Mouse (Mus musculus) lung, postnatal 36 days (tissue): ENCODE data around the gene Gm20388.

Experiments
- DNase-seq: peaks from one replicate; pipeline ENCODE4 v3.0.0; 2022; ENCODE audit warnings: mixed read lengths

The Gm20388 gene

DNA sequence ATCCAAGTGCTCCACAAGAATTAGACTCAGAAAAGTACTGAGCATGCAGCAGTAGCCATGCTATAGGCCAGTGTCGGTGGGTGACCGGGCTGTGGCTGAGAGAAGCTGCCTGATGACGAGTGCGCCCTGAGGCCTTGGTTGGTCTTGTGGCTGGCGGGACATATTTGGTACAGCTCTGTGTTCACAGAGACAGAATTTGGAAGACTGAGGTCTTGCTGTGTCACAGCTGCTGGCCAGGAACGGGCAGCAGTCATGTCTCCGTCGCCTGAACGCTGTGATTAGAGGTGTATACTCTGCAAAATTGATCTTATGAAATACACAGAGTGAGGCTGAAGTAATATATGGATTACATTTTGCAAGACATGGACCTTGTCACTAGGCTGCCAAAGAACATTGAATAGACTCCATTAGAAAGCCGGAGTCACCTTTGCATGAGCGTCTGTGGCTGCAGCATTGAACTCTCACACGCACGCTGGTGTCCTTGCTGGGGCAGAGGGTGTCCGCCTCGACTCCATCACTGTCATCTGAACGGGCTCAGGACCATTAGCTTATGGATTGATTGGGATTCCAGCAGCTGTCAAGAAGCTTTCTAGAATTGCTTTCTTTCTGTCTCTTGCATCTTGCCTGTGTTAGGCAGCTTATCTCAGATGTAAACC lies 5.7 kb downstream of the Gm20388 start:
- no peak for DNase-seq

DNA sequence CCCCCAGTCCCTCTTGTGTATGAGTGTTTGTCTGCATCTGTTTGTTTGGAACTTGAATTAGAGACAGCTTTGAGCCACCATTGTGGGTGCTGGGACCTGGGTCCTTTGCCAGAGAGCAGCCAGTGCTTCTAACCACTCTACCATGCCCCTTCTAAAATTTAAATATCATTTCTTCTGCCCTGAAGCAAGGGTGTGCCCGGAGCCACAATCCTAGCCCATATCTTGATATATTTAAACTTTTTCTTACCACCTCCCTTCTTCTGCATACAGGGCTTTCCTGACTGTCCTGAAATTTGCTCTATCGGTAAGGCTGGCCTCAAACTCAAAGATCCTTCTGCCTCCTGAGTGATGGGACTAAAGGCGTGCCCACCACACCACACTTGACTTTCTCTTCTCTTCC lies 6.8 kb downstream of the Gm20388 start:
- no peak for DNase-seq

DNA sequence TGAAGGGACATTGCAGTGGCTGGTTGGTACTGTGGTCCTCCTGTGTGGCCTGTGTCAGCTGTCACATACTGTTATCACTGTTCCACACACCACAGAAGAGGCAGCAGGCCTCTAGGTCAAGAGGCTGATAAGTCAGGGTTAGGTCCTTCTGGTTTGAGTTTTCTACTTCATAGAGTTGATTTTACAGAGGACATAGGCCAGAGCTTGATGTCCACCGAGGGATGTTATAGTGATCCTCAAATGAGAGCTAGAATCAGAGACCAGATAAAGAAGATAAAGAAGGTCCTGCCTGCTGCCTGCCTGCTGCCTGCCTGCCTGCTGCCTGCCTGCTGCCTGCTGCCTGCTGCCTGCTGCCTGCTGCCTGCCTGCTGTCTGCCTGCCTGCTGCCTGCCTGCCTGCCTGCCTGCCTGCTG lies 7.5 kb downstream of the Gm20388 start:
- DNase-seq = no peak

DNA sequence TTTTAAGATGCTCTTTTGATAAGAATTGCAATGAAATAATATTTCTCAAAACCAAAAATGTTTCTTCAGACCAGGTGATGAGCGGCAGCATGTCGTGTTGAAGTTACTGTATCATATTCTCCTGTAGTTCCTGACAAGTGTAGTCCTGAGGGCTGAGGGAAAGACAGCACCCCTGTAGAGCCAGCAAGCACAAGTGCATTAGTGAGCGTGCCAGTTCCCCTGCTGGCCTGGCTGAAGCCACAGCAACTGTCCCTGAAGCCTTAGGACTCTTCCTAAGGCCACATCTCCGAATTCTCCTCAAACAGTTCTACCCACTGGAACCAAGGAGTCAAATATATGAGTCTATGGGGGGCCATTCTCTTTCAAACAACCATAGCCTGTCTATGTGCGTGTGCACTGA lies 12.6 kb downstream of the Gm20388 start:
- no peak for DNase-seq

DNA sequence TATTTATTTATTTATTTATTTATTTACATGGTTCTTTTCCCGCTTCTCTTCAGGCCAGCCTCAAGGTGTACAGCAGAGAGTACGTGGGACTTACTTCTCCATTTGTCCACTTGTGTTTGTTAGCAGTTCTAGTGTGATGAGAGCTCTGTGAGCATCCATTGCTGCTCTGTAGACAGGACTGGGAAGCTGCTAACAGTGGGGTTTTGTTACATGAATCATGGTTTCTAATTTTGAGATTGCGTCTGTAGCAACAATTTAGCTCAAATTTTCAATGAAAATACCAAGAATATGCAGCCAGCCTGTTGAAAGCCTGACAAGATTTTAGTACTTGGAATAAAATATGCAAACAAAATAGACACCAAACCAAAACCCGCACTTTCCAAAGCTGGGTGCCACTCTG lies 14.8 kb downstream of the Gm20388 start:
- DNase-seq = no peak

DNA sequence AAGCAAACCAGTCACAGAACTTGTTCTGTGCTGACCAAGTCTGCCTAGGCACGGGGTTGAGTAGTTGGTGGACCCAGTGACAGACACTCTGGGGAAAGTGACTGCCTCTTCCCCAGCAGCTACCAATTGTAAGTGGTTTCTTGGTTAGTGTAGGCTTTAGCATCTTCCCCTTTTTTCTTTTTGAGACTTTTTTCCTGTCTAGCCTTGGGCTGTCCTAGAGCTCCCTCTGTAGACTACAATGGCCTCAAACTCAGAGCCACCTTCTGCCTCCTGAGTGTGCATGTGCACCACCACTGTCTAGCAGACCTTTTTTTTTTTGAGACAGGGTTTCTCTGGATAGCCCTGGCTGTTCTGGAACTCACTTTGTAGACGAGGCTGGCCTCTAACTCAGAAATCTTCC lies 15.8 kb downstream of the Gm20388 start:
- DNase-seq = peak; percentile 52

DNA sequence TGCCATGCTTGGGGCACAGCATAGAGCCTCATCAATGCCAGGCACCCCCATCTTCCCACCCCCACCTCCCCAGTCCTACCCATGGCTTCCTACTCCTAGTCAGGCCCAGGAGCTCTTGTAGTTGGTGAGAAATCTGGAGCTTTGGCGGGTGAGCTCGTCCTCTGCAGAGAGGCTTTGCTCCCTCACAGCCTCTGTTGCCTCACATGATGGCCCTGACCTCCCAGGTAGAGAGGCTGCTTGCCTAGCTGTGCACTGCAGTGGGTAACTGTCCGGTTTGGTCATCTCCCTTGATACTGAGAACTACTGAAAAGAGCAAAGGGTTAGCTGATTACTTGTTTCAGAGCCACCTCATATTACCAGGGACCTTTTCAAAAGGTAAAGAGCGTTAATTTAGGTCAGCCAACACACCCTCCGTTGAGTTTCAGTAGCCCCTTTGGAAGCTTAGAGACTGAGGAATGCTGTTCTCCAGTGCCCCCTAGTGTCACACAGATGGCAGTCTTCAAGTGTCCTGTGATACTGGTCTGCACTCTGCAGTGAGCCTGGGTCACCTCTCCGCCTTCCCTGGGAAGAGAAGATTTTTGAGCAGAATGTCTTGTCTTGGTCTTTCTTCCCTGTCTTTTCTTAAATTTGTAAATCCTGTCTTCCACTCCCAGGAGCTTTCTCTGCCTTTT lies 16.9 kb downstream of the Gm20388 start:
- peak; percentile 78 for DNase-seq

DNA sequence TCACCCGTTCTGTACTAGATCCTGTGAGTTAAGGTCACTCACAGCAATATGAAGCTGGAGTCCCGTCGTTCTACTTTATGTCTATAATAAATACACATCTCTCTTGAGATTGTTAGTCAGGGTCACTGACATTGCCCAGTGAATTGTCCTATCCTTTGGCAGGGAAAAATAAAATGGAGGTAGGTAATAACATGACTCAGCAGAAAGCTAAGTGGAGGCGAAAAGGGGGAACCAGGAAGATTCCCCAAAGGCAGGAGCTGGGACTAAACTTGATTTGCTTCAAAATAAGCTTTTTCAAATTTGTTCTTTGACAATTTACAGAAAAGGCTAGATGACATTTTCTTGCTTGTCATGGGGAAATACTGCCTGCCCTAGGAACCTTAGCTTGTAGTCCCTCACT lies 20.7 kb downstream of the Gm20388 start:
- DNase-seq = no peak

DNA sequence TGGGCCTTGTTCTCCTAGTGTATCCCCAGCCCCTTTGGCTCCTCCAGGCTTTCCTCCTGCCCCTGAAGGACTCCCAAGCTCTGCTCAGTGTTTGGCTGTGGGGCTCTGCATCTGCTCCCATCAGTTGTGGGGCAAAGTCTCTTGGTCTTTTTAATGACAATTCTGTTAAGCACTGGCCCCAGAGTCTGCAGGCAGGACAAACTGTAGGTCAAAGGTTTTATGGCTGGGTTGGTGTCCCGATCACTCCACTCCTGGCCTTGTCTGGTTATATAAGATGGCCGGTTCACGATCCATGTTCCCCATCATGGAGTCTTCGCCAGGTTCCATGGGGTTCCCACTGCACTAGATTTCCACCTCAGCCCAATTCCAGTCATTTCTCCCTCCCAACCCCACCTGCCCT lies 23.0 kb downstream of the Gm20388 start:
- DNase-seq = no peak

DNA sequence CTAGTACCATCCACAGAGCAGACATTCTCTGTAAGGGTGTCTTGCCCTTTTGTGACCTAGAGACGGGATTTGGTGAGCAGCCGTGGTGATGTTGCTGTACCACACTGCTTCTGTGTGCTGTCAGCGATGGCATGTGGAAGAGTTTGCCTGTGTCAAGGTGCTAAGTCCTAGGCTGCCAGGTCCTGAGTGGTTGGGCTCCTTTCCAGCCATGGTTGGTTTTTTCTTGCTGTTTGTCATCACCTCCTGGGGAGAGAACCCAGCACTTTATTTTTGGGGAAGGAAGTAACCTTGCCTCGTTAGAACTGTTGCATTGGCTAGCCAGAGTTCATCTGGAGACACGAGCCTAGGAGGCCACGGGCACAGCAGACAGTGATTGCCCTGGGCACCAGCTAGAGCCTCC lies 24.9 kb downstream of the Gm20388 start:
- peak; percentile 22 for DNase-seq

DNA sequence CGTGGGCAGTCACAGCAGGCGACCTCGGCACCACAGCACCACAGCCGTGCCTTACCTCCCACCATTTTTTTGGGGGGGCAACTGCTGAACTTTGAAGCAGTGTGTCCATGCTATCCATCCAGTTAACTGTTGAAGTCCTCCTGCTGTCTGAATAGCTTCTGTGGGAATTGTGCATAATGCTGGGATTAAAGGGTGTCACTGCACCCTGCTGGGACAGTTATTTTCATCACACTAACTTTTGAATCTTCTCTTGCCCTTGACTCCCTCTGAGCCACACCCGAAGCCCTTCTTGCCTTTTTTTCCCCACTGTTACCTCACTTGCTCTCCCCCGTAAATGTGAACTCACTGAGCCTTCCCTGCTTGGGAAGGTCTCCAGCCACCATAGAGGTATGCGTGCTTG lies 27.8 kb downstream of the Gm20388 start:
- DNase-seq = no peak

DNA sequence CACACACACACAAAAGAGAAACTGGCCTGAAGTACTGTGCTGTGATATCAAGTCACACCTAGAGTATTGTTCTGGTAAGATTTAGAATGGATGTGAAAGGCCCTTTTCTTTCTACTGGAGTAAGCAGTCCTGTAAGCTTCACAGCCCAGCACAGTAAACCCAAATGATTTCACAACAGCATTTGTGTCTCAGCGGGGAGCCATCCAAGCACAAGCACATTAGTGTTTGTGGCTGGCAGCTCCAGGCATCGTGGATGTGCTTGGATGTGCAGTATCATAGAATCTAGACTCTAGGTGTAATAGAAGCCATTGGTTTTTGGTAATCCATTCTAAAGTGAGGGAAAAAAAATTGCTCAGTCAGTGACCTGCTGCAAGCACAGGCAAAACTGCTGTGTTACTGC lies 28.7 kb downstream of the Gm20388 start:
- DNase-seq = no peak

DNA sequence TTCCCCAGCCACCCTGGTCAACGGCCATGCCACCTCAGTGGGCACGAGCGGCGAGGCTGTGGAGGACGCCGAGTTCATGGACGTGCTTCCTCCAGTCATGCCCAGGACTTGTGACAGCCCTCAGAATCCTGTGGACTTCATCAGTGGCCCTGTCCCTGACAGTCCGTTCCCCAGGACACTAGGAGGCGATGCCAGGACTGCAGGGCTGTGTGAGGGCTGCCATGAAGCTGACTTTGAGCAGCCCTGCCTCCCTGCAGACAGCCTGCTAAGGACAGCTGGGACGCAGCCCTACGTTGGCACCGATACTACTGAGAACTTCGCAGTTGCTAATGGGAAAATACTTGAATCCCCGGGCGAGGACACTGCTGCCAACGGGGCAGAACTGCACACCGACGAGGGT lies 30.8 kb downstream of the Gm20388 start:
- no peak for DNase-seq

DNA sequence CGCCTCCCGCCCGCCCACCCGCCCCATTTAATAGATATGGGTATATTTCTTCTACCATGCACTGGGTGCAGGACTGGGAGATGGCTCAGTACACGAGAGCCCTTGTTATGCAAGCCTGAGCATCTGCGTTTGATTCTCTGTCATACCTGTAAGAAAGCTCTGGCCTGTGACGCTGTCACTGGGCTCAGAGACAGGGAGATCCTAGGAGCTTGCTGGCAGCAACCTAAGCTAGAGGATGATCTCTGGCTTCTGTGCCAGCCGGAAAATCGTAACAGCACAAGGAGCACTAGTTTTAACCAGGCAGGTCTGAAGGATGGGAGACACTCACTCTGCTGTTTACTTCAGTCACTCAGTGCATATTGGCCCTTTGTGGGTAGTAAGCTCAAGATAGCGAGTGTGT lies 33.0 kb downstream of the Gm20388 start:
- no peak for DNase-seq

DNA sequence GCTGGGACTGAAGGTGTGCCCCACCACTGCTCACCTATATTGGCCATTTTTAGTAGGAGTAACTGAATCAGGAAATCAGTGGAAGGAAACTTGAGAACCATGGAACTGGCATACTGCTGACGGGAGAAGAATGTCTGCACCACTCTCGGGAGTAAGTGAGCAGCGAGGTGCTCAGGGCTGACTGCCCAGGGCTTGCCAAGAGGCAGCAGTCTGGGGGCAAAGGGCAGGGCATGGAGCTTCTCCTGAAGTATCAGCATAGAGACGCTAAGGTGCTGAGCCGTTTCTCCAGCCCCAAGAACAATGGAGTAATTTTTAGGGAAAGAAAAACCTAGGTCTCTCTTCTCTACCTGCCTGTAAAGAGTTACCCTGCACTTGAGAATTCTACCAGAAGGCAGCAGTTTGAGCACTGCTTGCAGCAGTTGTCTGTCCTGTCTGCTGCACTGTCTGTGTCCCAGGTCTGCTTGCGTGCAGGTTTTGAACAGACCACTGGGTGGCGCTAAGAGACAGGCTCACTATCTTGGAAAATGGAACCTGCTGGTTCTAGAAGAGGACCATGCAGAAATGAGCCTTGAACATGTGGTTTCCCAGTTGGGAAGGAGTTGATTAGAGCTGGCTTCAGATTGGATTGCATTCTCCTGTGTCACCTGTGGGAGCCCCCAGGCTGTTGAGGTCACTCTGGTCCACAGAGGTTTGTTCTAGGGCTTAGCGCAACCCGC lies 33.6 kb downstream of the Gm20388 start:
- DNase-seq = peak; percentile 80

DNA sequence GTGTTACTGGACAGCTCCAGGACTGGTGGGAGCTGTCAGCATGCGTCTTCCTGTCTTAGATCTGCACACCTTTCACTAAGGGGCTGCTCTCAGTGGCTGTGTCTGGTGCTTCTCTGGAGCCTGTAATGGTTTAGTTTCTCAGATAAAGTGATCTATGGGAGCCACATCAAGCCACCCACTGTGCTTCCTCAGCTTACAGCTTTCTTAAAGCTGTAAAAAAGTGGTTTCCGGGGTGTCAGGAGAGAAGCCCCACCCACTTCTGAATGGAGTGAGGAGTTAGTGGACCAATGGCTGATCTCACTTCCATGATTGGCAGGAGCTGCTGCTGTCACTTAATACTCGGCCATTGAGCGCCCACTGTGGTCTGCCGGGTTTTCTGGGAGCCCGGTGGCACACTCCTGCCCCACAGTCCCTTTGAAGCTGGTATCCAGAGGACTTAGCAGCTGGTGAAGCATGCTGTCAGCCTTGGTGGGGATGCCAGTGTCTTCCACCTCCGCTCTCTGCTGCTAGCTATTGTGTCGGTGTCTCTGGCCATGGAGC lies 35.8 kb downstream of the Gm20388 start:
- DNase-seq = no peak

DNA sequence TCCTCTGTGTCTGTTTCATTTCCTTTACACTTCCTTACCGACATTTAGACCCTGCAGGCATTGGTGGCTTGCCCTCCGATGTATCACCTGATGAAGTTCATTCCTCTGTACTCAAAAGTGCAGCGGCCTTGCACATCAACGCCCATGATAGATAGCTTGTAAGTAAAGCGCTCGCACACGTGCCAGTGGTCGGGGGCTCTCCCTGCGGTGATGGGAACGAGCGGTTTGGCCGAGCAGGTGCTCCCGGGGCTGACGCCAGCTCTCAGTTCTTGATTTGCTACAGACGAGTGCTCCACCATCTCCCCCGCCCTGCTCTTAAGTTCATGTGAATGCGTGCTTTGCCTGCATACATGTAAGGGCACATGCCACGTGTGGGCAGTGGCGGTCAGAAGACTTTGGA lies 37.0 kb downstream of the Gm20388 start:
- DNase-seq = no peak

DNA sequence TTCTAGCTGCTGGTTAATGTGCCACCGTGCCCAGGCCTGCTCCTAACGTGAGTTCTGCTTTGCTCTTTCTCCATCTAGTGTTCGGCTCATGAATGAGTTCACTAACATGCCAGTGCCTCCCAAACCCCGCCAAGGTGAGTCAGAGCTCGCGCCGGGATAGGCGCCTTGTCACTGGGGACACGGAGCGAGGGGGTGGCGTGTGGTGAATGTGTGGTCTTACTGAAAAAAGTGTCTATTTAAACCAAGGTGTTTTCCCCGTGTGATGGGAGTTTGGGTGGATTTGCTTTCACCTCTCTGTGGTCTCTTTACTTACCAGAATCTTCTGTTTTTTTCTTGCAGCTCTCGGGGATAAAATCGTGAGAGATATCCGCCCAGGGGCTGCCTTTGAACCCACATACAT lies 37.7 kb downstream of the Gm20388 start:
- DNase-seq = no peak

DNA sequence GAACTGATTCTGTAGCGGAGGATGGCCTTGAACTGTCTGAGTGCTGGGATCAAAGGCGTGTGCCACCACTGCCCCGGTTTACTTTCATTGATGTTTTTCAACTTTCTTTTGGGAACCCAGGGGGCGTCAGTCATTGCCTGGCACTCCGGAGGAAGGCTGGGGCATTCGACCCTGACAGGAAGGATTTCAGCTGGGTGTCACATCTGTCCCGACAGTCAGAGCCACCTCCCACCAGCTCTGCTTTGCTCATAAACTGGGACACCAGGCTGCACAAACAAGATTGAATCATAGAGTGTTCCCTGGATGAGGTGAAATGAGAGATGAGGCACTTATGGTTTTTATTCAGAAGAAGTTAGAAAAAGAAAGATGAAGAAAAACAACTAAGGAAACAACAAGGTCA lies 41.6 kb downstream of the Gm20388 start:
- no peak for DNase-seq

DNA sequence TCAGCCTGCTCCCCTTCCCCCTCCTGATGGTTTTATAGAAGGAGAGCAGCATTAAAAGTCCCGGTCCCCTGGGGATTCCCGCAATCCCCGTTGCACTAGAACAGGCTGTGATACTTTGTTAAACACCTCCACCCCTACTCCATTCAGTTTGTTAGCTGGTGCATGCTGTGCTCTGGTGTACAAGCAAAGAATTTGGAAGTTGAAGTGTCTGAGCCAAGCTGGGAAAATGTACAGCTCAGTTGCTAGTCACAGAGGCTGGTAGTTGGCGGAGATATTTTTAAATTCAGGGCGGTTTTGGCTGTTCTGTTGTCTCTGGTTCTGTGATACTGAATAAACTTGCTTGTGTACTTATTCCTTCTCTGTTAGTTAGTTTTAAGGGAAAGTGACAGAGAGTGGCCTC lies 42.1 kb downstream of the Gm20388 start:
- DNase-seq = no peak

DNA sequence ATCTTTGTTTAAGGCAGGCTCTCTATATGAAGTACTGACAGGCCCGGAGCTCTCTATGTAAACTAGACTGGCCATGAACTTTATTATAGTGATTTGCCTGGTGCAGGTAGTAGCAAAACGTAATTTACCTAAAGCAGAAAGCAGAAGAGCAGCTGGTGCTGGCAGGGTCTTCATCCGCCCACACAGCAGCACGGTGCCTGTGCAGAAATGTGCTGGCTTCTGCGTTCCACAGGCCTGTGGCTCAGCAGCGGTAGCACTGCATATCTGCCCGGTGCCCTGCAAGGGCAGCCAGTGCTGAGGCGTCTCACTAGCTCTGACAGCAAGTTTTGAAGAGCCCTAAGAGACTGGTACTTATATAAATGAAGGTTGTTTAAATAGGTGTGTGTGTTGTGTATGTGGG lies 44.7 kb downstream of the Gm20388 start:
- no peak for DNase-seq

DNA sequence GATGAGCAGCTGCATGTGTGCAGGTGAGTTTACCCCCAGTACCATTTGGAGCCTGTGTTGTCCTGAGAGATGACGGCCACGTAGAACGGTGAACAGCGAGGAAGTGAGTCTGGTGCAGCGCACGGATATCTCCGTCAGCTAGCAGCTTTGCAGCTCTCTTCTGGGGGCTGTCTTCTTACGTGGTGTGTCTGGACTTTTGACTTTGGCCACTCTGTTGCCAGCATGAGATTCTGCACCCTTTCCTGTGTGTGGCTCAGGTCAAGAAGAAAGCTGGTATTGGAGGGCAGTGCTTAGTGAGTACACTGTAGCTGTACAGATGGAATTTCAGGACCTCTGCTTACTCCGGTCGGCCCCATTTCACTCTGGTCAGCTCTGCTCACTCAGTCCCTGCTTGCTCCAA lies 47.4 kb downstream of the Gm20388 start:
- DNase-seq = no peak

DNA sequence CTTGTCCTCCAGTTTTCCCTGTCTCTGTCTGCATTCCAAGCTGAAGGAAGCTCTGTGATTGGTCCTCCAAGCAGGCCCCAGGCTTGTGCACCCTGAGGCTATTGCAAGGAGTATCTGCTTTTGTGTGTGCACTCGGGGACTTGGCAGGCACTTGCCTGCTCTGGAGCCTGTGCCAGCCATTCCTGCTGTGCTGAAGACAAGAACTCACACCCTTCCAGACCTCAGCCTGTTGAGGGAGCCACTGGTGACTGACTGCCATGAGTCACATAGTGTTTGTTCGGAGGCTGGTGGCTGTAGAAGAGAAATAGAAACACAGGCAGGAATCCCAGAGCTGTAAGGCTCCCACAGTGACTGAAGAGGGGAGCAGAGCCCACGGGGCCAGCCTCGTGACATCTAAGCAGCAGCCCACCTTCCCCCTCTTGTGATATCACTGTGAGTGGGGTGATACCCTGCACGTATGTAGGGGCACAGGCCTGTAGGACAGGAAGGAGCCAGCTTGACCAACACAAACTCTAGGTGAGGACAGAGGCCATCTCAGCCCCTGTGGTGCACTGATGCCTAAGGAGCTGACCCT lies 50.0 kb downstream of the Gm20388 start:
- DNase-seq = peak; percentile 28

DNA sequence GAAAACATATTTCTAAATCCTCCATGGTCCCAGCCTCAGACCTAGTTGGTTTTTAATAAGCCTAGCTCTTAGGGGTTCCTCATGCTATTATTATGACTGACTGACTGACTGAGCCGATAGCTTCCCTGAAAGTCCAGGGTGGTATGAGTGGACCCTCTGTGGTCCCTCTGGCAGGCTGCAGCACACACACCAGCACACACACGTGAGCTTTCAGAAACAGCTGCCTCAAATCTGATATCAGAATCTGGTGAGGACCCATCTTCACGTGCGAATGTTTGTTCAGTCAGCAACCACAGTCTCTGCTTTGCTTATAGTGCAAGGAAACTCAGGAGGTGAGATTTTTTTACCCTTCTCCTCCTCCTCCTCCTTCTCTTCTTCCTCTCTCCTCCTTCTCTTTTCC lies 54.2 kb downstream of the Gm20388 start:
- DNase-seq = no peak
